Mouse (Mus musculus): ENCODE measurements at regions not wholly inside any gene's neighbourhood (a gene's known extent, or its start where the extent isn't known, plus 50 kb on each side); places are given as distances from the start of the nearest gene placed in this dataset.

DNA sequence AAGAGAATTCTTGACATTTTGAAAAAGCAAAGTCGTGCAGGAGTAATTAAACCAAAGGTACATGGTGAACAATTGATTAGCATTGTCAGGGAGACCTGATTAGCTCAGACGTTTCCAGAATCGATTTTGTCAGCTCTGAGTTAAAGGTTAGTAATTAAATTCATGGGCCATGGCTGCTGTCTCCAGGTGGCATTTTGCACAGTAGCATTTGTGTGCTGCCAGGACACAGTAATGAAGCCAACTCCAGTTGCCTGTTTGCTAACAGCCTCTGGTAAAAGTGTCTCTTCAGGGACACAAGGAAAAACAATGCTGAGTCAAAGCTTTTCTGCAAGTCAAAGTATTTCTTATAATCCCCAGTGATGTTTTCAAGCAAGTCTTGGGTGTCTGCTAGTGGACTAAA is 113.3 kb upstream of the Kbtbd8 start:
- TF ChIP-seq MAFK (IDR thresholded peaks at IDR 0.05; ENCODE audit: borderline replicate concordance, low read depth, low read length) (no peak), CTCF (IDR thresholded peaks at IDR 0.05 in 2 of 3, conservative IDR thresholded peaks at IDR 0.05 in 1 of 3; ENCODE audit: control insufficient read depth in 1 of 3, insufficient read depth in 1 of 3, low read depth in 2 of 3, low read length in 3 of 3, poor library complexity in 1 of 3, severe bottlenecking in 1 of 3) (no peak), POLR2A (IDR thresholded peaks at IDR 0.05; ENCODE audit: control insufficient read depth in 1 of 2, insufficient read depth in 1 of 2, low read depth in 1 of 2, low read length in 2 of 2, poor library complexity in 1 of 2) (no peak), CHD1 (IDR thresholded peaks at IDR 0.05; ENCODE audit: low read depth, low read length) (no peak), MAX (IDR thresholded peaks at IDR 0.05; ENCODE audit: low read length) (no peak), GATA1 (IDR thresholded peaks at IDR 0.05; ENCODE audit: low read depth, low read length) (no peak), NRF1 (IDR thresholded peaks at IDR 0.05; ENCODE audit: insufficient read depth, low read depth, low read length, poor library complexity, severe bottlenecking) (no peak), CHD2 (IDR thresholded peaks at IDR 0.05; ENCODE audit: low read length) (no peak), GABPA (IDR thresholded peaks at IDR 0.05; ENCODE audit: low read depth, low read length) (no peak), MAZ (IDR thresholded peaks at IDR 0.05; ENCODE audit: low read depth, low read length) (no peak), RAD21 (IDR thresholded peaks at IDR 0.05; ENCODE audit: low read depth, low read length) (no peak), JUND (IDR thresholded peaks at IDR 0.05; ENCODE audit: low read depth, low read length) (no peak), TAL1 (IDR thresholded peaks at IDR 0.05; ENCODE audit: low read length) (no peak)
